Mouse (Mus musculus) liver, embryonic 15.5 days (tissue): Measurements from ENCODE around the gene Abtb2. TPM values are rescaled to one million over a fixed set of nuclear protein-coding genes. Genes with fewer than 3 reads are reported as not detected.

Source experiments
- ATAC-seq: fragments of 200-750 bp; cut with Nextera tagmentation; 2 replicates; pipeline ENCODE4 v1.8.0; 2017; ENCODE audit warnings: moderate number of reproducible peaks, mild to moderate bottlenecking, moderate library complexity; ENCODE audit not compliant: insufficient read depth
- H3K27ac ChIP-seq: fragments of 300-500 bp; sonication (generic); replicated peaks from 2 replicates; pipeline ENCODE4 v1.5.1; 2015; ENCODE audit warnings: mild to moderate bottlenecking, inconsistent platforms
- H3K27me3 ChIP-seq: fragments of 300-500 bp; sonication (generic); 2 replicates; pipeline ENCODE4 v1.6.1; 2015; ENCODE audit warnings: mild to moderate bottlenecking, inconsistent platforms
- H3K36me3 ChIP-seq: fragments of 300-500 bp; sonication (generic); replicated peaks from 2 replicates; pipeline ENCODE4 v1.6.1; 2015; ENCODE audit warnings: moderate library complexity, mild to moderate bottlenecking, inconsistent platforms
- H3K4me1 ChIP-seq: fragments of 300-500 bp; sonication (generic); replicated peaks from 2 replicates; pipeline ENCODE4 v1.6.1; 2015; ENCODE audit warnings: inconsistent platforms
- H3K4me2 ChIP-seq: fragments of 300-500 bp; sonication (generic); 2 replicates; pipeline ENCODE4 v1.6.1; 2015; ENCODE audit warnings: moderate library complexity, mild to moderate bottlenecking, inconsistent platforms
- H3K4me3 ChIP-seq: fragments of 300-500 bp; sonication (generic); replicated peaks from 2 replicates; pipeline ENCODE4 v1.5.1; 2015; ENCODE audit warnings: mild to moderate bottlenecking, inconsistent platforms
- H3K9ac ChIP-seq: fragments of 300-500 bp; sonication (generic); 2 replicates; pipeline ENCODE4 v1.6.1; 2015; ENCODE audit warnings: moderate library complexity, mild to moderate bottlenecking, inconsistent platforms
- H3K9me3 ChIP-seq: fragments of 300-500 bp; sonication (generic); replicated peaks from 2 replicates; pipeline ENCODE4 v1.6.1; 2016; ENCODE audit warnings: inconsistent platforms
- WGBS: fragments of 180-500 bp; shearing (Covaris S2); methylation state at CpG from one replicate; pipeline ENCODE4 v1.1.7; 2015; ENCODE audit warnings: mixed read lengths; ENCODE audit not compliant: insufficient replicate concordance; 5-methylcytosine and 5-hydroxymethylcytosine counted together
- polyA plus RNA-seq: library from polyadenylated mRNA; unstranded; fragments of >200 nt; fragmentation: Nextera tagmentation; extraction: Ambion mirVana; gene quantifications from 2 replicates; pipeline ENCODE4 v1.2.1, GENCODE M21; 2015

Abtb2 gene
- polyA plus RNA-seq, 1 experiment from 2014 or later: 2.9 TPM

GRCm38 (mm10) chr2:103584093-103584492 is 18.0 kb downstream of the Abtb2 start:
- H3K4me1 ChIP-seq: peaks cover 65% of the 10 kb centered on the region
- H3K36me3 ChIP-seq: no peaks in the 10 kb centered on the region
- peak overlapping the region; percentile 26 for H3K4me2 ChIP-seq
- H3K27ac ChIP-seq: peak overlapping the region; percentile 76
- no peaks in the 10 kb centered on the region for H3K27me3 ChIP-seq
- H3K9me3 ChIP-seq: no peaks in the 10 kb centered on the region
- H3K9ac ChIP-seq: no peak overlapping the region
- H3K4me3 ChIP-seq: no peak overlapping the region
- peak; percentile 97 for ATAC-seq

GRCm38 (mm10) chr2:103586423-103586822 is 20.3 kb downstream of the Abtb2 start:
- Histone ChIP-seq H3K4me2 (no peak overlapping the region), H3K36me3 (no peaks in the 10 kb centered on the region), H3K27me3 (no peaks in the 10 kb centered on the region), H3K4me1 (peaks cover 66% of the 10 kb centered on the region), H3K4me3 (no peak overlapping the region), H3K9ac (no peak overlapping the region), H3K27ac (no peak overlapping the region), H3K9me3 (no peaks in the 10 kb centered on the region)
- 71% methylated on average over 3 of the region's 3 CpGs for WGBS
- ATAC-seq: no peak

- H3K27me3 ChIP-seq: no peaks in the 10 kb centered on the region
- H3K9ac ChIP-seq: no peak overlapping the region
- peaks cover 55% of the 10 kb centered on the region for H3K4me1 ChIP-seq
- no peaks in the 10 kb centered on the region for H3K36me3 ChIP-seq
- 72% methylated on average over 5 of the region's 5 CpGs for WGBS
- no peaks in the 10 kb centered on the region for H3K9me3 ChIP-seq
- H3K27ac ChIP-seq: no peak overlapping the region
- no peak for ATAC-seq
- H3K4me3 ChIP-seq: no peak overlapping the region
- no peak overlapping the region for H3K4me2 ChIP-seq
Observed at GRCm38 (mm10) chr2:103588776-103589175, 22.7 kb downstream of the Abtb2 start.

GRCm38 (mm10) chr2:103589400-103589799 is 23.3 kb downstream of the Abtb2 start:
- Histone ChIP-seq H3K4me1 (peaks cover 49% of the 10 kb centered on the region), H3K36me3 (no peaks in the 10 kb centered on the region), H3K27me3 (no peaks in the 10 kb centered on the region), H3K4me3 (no peak overlapping the region), H3K4me2 (no peak overlapping the region), H3K9ac (no peak overlapping the region), H3K27ac (no peak overlapping the region), H3K9me3 (no peaks in the 10 kb centered on the region)
- 69% methylated on average over 4 of the region's 4 CpGs for WGBS
- ATAC-seq: no peak

- Histone ChIP-seq H3K27me3 (no peaks in the 10 kb centered on the region; the same call in 1 of the 2 replicates), H3K4me3 (no peak overlapping the region), H3K4me2 (no peak overlapping the region), H3K36me3 (no peaks in the 10 kb centered on the region), H3K9me3 (no peaks in the 10 kb centered on the region), H3K4me1 (peaks cover 42% of the 10 kb centered on the region), H3K9ac (no peak overlapping the region), H3K27ac (no peak overlapping the region)
- 68% methylated on average over 7 of the region's 7 CpGs for WGBS
- no peak for ATAC-seq
Observed at GRCm38 (mm10) chr2:103590645-103591044, 24.5 kb downstream of the Abtb2 start.

- Histone ChIP-seq H3K9me3 (no peaks in the 10 kb centered on the region), H3K27ac (no peak overlapping the region), H3K4me2 (no peak overlapping the region), H3K36me3 (no peaks in the 10 kb centered on the region), H3K27me3 (no peaks in the 10 kb centered on the region; the same call in 1 of the 2 replicates), H3K4me3 (no peak overlapping the region), H3K4me1 (peaks cover 43% of the 10 kb centered on the region), H3K9ac (no peak overlapping the region)
- WGBS: 46% methylated on average over 9 of the region's 9 CpGs
- ATAC-seq: no peak
Observed at GRCm38 (mm10) chr2:103591742-103592590, 25.9 kb downstream of the Abtb2 start.

GRCm38 (mm10) chr2:103592591-103592929 is 26.4 kb downstream of the Abtb2 start:
- 66% methylated on average over 3 of the region's 3 CpGs for whole genome bisulfite sequencing
- H3K27me3 ChIP-seq: no peaks in the 10 kb centered on the region; the same call in 1 of the 2 replicates
- ATAC-seq: no peak
- H3K36me3 ChIP-seq: no peaks in the 10 kb centered on the region
- H3K4me1 ChIP-seq: peaks cover 49% of the 10 kb centered on the region
- no peaks in the 10 kb centered on the region for H3K9me3 ChIP-seq
- H3K4me3 ChIP-seq: no peak overlapping the region
- no peak overlapping the region for H3K4me2 ChIP-seq
- no peak overlapping the region for H3K27ac ChIP-seq
- no peak overlapping the region for H3K9ac ChIP-seq

- Histone ChIP-seq H3K27me3 (no peaks in the 10 kb centered on the region; the same call in 1 of the 2 replicates), H3K4me2 (peak overlapping the region; percentile 28), H3K4me1 (peaks cover 62% of the 10 kb centered on the region), H3K36me3 (no peaks in the 10 kb centered on the region), H3K9ac (no peak overlapping the region), H3K9me3 (no peaks in the 10 kb centered on the region), H3K4me3 (no peak overlapping the region), H3K27ac (peak overlapping the region; percentile 65)
- WGBS: 57% methylated on average over 6 of the region's 6 CpGs
- peak; percentile 38; the same call in 1 of the 2 replicates for ATAC-seq
Observed at GRCm38 (mm10) chr2:103594592-103595011, 28.5 kb downstream of the Abtb2 start.

GRCm38 (mm10) chr2:103595028-103595651 is 29.0 kb downstream of the Abtb2 start:
- H3K9me3 ChIP-seq: no peaks in the 10 kb centered on the region
- H3K27ac ChIP-seq: peak overlapping the region; percentile 65
- peaks cover 62% of the 10 kb centered on the region for H3K4me1 ChIP-seq
- WGBS: 47% methylated on average over 5 of the region's 5 CpGs
- H3K27me3 ChIP-seq: no peaks in the 10 kb centered on the region; the same call in 1 of the 2 replicates
- H3K9ac ChIP-seq: no peak overlapping the region
- H3K36me3 ChIP-seq: no peaks in the 10 kb centered on the region
- no peak; the same call in 1 of the 2 replicates for ATAC-seq
- H3K4me2 ChIP-seq: peak overlapping the region; percentile 28; the same call in 1 of the 2 replicates
- H3K4me3 ChIP-seq: no peak overlapping the region

GRCm38 (mm10) chr2:103599296-103599695 is 33.2 kb downstream of the Abtb2 start:
- H3K4me3 ChIP-seq: no peak overlapping the region
- no peak overlapping the region for H3K9ac ChIP-seq
- H3K9me3 ChIP-seq: no peaks in the 10 kb centered on the region
- H3K27ac ChIP-seq: no peak overlapping the region
- H3K4me1 ChIP-seq: peaks cover 68% of the 10 kb centered on the region
- 67% methylated on average over 1 of the region's 1 CpGs for WGBS
- H3K27me3 ChIP-seq: no peaks in the 10 kb centered on the region; the same call in 1 of the 2 replicates
- no peak for ATAC-seq
- no peaks in the 10 kb centered on the region for H3K36me3 ChIP-seq
- no peak overlapping the region for H3K4me2 ChIP-seq

GRCm38 (mm10) chr2:103600165-103600891 is 34.2 kb downstream of the Abtb2 start:
- Histone ChIP-seq H3K4me3 (no peak overlapping the region), H3K9ac (no peak overlapping the region), H3K36me3 (no peaks in the 10 kb centered on the region), H3K4me1 (peaks cover 64% of the 10 kb centered on the region), H3K27ac (no peak overlapping the region), H3K27me3 (no peaks in the 10 kb centered on the region), H3K9me3 (no peaks in the 10 kb centered on the region), H3K4me2 (no peak overlapping the region)
- WGBS: 52% methylated on average over 8 of the region's 8 CpGs
- ATAC-seq: 0 out of 2 replicates have a peak, but pooled peaks have one; percentile 35
